Mouse (Mus musculus): Measurements from ENCODE around the gene Gm20458.

GRCm38 (mm10) chr2:164473624-164474023 lies 12.9 kb downstream of the Gm20458 start, which contains the start of gene Trp53tg5:
- TF ChIP-seq POLR2A (IDR thresholded peaks at IDR 0.05; ENCODE audit: borderline replicate concordance, control insufficient read depth, low read depth, low read length) (no peak), CTCF (IDR thresholded peaks at IDR 0.05; ENCODE audit: control insufficient read depth, insufficient read depth, low read length) (no peak)
